Mouse (Mus musculus) left cerebral cortex, postnatal 14 days (tissue): Measurements from ENCODE around the gene Lrrc2. TPM values are rescaled to one million over a fixed set of nuclear protein-coding genes. Genes with fewer than 3 reads are reported as not detected.

ENCODE experiments used
- DNase-seq, 2 experiments: peaks; one replicate each; pipeline ENCODE4 v3.0.0; 2021 to 2022; ENCODE audit warnings: low spot score in 2 of 2, mixed read lengths in 1 of 2
- intact Hi-C: fragments of 180-260 bp; cut with DNase I; formaldehyde crosslinking; loops from one replicate; pipeline ENCODE4 v1.15.1; 2025
- total RNA-seq, 2 experiments: library from RNA; stranded (reverse); gene quantifications; 2 replicates each; pipeline ENCODE4 v1.2.3; 2021

The Lrrc2 gene
- total RNA-seq, 2 experiments from 2014 or later, result 1.9 to 2.0 TPM

DNA sequence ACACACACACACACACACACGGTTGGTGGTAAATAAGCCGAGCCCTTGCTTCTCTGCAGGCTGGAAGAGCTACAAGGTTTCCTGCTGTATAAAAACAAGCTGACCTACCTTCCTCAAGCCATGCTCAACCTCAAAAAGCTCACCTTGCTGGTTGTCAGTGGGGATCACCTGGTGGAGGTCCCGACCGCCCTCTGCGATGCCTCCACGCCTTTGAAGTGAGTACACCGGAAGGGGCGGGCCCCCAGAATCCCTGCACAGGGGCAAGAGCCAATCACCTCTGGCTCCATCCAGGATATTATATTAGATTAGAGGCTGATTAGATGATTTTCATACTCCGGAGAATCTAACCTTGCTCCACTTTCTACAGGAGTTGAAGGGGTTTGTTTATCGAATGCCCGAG, 28.1 kb downstream of the Lrrc2 start:
- intact Hi-C loops, result no loop called here
- no peak for DNase-seq

DNA sequence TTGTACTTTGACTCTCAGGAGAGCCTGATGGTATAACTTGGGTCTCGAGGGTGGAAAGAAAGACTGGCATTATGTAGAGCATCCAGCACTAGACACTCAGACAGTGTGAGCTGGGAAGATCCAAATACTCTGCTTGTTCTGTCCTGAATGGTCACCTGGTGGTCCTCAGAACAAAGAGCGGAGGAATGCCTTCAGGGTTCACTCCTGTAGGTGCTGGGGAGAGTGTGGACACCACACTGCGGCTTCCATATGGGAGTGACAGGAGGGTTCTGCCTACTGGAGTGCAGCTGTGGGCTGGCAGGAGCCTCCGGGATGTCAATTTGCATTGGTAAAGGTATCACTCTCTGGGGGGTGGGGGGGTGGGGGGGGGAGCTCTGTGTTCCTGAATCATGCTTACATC, 31.0 kb downstream of the Lrrc2 start:
- intact Hi-C loops, result no loop called here
- DNase-seq, result no peak

DNA sequence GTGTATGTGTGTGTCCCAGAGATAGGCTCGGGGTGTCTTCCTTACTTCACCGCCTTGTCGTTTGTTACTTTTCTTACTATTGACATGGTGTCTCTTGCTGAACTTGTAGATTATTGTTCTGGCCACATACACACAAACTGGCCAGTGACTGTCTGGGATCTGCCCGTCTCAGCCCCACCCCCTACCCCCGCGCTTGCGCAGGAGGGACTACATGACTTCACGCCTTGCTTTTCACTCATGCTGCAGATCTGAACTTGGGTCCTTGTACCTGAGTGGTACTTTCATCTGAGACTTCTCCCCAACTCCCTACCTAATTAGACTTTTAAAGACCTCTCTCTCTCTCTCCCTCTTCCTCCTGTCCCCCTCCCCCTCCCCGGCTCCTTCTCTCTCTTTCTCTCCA, 32.8 kb downstream of the Lrrc2 start:
- intact Hi-C loops, result no loop called here
- no peak for DNase-seq

DNA sequence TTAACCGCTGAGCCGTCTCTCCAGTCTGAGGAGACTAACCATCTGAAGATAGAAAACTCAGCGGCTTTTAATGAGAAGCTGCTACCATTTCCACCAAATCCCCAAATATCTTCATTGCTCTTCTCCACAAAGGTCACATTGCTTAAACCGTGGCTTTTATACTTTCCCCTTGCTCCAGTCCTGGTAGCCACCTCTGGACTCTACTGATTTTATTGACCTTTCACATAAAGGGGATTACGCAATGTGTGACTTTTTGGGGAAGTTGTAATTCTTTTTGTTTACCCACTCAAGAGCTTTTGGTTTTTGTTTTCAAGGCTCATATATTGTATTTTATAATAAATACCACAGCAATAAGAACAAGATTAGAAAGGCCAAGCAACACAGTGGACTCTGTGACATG, 34.2 kb downstream of the Lrrc2 start:
- DNase-seq, result no peak
- intact Hi-C loops, result no loop called here

DNA sequence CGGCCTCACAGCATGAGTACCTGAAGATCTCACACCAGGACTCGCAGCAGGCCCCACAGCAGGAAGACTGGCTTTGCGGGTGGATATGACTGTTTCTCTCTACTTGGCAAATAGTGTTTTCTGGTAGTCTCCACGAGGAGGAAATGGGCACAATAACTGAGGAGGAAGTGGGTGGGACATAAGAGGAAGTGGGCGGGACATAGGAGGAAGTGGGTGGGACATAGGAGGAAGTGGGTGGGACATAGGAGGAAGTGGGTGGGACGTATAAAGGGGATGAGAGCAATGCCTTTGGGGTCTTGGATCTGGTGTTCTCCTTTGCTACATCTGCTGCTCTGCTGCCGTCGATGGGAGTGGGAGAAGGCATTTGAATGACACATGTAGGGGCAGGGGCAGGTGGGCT, 34.6 kb downstream of the Lrrc2 start:
- intact Hi-C loops, result no loop called here
- DNase-seq, result no peak

DNA sequence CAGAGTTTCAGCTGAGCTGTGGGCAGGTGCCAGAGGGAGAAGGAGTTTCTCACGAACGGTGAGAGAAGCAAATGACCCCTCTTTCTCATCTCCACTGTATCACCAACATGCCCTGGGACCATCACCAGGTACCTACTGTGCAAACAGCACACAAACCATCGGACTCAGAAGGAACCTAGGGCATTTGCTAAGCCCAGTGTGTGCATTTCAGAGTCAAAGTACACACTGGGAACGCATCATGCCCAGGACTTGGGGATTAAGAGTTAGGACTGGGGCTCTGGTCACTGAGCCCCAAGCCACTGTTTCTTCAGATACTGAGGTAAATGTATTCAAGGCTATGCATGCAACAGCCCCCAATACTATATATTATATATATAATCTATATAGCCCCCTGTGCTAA, 36.0 kb downstream of the Lrrc2 start:
- intact Hi-C loops, result no loop called here
- no peak for DNase-seq

DNA sequence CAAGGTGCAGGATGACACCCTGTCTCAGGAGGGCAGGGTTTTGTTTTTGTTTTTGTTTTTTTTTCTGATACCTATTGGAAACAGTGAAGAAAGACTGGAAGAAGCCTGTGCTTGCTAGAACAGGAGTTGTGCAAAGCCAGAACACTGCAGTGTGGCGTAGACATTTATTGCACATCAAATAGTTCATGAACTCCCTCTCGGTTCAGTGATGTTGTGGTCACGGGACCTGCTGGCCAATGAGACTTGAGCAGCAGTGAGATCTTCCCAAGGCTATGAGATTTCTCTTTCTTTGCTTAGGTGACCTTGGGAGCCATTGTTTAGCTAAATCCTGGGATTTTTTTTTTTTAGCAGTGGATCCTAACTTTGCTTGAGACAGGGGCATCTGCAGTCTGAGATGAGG, 36.7 kb downstream of the Lrrc2 start:
- intact Hi-C loops, result no loop called here

DNA sequence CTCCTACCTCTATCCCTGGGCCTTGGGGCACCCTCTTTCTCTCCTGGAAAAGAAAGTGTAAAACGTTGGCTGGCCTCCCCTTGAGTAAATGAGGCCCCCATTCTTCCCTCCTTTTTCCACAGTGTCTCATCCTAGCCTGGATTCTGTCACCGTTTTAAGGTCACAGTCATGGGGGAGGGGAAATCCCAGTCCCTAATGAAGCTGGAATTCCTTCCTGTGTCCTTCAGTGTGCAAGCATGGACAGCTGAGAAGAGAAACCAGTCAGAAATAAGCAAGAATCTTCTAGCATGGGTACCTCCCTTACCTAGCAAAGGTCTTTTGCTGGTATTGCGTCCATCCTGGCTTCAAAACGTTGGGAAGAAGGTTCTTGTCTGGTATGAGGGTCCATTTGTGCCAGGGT, 37.8 kb downstream of the Lrrc2 start:
- DNase-seq, result no peak
- intact Hi-C loops, result no loop called here

More for the DNA sequence above, 36.7 kb downstream of the Lrrc2 start:
- no peak for DNase-seq

DNA sequence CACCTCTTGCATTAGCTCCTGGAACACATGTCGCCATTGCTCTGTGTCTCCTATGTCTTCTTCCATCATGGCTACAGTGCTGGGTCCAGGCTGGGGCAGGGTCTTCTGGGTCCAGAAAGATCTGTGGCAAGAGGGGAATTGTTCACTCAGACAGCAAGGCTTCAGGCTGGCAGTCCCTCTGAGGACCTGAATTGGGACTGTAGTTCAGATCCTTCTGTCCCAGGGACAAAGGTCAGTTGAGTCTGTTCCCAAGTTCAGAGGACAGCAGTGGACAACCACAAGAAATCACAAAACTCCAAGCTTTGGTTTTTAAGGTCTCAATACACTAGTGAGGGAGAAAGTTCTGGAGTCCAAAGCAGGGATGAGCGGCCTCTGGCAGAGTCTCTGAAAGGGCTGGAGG, 38.2 kb downstream of the Lrrc2 start:
- intact Hi-C loops, result no loop called here

DNA sequence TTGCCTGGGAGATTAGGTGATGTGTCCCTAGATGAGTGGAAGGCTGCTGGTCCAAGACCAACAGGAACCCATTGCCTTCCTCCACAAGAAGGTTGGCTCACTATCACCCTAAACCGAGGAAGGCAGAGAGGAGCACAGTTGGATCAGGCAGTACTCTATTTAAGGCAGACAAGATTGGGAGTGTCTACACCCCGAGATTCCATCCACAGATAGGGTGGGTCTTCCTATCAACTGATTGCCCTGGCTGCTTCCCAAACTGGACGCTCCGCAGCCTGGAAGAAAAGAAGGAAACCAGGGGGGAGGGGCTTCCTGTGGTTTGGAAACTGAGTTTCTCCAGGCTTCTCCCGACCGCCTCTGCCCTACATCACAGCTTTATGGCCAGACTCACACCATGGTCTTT, 38.9 kb downstream of the Lrrc2 start, which contains the start of gene Rtp3:
TSS of gene Rtp3 (minus strand) at position 380 of the 400 bp plus-strand sequence.
- intact Hi-C loops, result no loop called here
- no peak for DNase-seq

More for the DNA sequence above, 38.2 kb downstream of the Lrrc2 start:
- DNase-seq, result no peak

DNA sequence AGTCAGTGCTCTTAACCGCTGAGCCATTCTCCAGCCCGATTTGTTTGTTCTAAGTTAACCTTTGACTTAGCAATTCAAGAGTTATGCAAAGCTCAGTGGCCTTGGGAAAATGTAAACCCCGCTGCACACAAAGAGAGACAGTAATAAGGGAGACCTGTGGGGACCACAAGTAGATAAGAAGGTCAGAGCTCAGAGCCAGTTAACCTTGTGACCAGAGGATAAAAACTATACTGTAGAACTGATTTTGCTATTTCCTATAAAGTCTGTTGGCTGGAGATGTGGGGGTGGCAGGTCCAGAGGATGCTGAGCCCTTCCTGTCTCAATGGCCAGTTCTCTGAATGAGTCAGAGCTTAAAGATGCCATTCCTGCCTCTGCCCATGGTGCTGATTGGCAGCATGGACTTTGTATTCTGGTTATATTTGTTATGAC, 42.0 kb downstream of the Lrrc2 start:
- intact Hi-C loops, result no loop called here

DNA sequence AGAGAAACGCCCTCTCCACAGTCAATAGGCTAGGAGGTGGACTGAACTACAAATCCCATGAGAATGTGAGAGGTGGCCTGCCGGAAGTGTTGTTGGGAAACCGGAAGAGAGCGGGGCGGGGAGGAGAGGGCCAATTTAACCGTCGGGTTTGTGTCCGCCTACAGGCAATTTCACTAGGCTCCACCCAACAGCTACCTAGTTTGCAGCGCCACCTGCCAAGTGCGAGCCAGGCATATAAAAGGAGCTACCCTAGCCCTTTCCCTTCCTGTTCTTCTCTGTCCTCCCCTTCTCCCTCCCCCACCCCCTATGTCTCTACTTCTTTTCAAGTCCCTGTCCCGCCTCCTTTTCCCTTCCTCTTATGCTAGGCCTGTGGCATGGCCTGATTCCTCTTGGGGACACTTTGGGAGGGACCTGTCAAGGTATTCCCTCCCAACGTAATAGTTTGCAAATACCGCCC, 43.4 kb downstream of the Lrrc2 start:
- intact Hi-C loops, result no loop called here

More for the DNA sequence above, 42.0 kb downstream of the Lrrc2 start:
- no peak for DNase-seq

DNA sequence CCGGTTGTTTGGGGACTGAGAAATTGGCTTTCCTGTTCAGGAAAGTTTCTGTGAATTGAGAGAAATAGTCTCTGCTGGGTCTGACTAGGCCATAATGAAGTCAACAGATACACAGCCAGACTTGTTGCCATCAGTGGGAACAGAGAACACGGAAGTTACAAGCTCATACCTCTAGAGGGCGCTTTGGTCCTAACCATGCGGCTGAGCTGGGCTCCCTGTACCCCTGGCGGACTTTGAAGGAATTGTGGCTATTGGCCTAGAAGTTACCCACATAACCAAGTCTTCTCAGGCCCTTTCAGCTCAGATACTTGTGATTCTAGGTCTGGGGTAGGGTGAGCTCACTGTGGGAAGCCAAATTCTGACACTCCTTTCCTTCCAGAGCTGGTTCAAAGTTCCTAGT, 45.9 kb downstream of the Lrrc2 start:
- DNase-seq, result peak; percentile 82 to 85
- intact Hi-C loops, result loop anchor here (1.0 kb wide), 1 partner anchor 75 kb away; no protein-coding TSS in a partner anchor

More for the DNA sequence above, 43.4 kb downstream of the Lrrc2 start:
- DNase-seq, result peak; percentile 69 to 77

DNA sequence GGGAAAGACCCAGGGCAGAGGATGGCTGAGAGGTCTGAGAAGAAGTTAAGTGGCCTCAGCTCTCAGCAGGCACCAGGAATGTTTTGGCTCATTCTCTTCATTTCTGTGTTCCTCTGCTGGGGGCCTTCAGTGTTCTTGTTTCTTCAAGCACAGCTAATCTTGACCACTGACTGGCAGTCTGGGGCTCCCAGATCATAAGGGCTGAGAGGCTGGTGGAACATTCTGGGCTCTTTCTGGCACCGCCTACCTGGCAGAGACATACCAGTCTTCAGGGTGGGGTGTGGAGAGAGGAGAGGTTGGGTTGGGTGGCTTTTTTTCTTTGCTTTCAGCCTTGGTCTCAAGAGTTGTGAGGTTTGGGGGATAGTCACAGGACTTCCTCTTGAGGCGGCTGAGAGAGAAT, 47.7 kb downstream of the Lrrc2 start:
- DNase-seq, result no peak
- intact Hi-C loops, result no loop called here

DNA sequence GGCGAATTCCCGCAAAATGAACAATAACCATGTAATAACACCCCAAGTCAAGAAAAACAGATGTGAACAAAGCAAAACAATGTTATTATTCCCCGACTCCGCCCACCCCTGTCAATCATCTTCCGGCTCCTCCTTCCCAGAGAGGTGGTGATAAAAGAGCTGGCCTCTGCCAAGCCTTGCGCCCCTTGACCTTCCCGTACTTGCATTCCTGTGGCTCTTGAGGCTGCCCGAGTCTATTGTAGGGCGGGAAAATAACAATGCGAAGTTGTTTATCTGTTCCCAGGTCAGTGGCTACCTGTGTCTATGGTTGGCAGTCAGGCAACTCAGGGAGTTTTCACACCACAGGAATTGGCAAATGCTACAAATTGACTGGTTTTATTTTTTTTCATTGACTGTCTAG, 48.5 kb downstream of the Lrrc2 start:
- no peak for DNase-seq
- intact Hi-C loops, result loop anchor here (10.0 kb wide), 1 partner anchor 245 kb away; no protein-coding TSS in a partner anchor

DNA sequence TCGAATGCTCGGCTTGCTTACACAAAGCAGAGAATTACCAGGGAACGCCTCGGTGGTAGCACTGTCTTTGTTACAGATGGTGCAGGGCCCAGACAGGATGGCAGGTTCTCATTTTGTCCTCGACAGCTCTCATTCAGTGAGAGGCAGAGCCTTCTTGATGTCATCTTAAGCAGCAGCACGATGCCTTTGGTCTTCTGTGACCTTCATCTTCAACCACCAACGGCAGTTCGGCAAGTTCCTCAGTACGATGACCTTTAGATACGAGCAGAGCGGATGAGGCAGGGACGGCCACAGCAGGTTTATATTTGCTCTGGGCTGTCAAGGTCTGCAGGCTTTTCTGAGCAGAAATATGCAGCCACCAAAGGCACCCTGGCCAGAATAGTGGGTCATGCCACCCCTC, 50.3 kb downstream of the Lrrc2 start:
- no peak for DNase-seq
- intact Hi-C loops, result loop anchor here (10.0 kb wide), 1 partner anchor 243 kb away; no protein-coding TSS in a partner anchor

DNA sequence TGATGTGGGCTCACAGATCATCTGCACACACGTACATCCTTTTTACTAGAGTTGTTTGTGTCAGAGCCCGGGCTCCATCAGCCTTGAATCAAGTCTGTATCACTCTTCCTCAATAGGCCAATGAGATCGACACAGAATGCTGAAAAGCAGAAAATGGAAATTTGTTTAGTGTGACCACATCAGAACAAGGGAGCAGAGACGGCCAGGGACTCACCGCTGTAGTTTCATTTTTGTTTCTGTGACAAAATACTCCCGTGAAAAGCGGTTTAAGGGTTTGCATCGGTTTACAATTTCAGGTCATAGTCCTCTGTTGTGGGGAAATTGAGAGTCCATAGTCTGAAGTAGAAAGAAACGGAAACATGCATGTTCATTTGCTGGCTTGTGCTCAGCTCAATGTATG, 51.9 kb downstream of the Lrrc2 start:
- intact Hi-C loops, result loop anchor here (10.0 kb wide), 1 partner anchor 242 kb away; no protein-coding TSS in a partner anchor
- DNase-seq, result no peak

DNA sequence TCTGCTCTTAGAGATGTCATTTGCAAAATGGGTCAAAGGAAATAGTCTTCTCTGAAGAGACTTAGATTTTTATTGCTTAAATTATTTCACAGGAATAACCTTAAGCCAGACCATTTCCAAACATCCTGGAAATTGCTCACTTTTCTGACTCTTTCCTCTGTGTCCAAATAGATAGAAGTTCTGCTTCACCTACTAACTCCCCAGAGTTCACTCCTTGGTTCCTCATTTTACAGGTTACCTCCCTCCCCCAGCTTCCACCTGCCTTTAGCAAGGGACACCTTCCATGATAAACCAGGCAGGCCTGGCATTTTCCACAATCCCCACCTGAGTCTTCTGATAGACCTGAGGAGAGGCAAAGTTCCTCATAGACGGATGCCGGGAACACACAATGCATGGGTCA, 55.2 kb downstream of the Lrrc2 start:
- DNase-seq, result no peak
- intact Hi-C loops, result loop anchor here (10.0 kb wide), 1 partner anchor 238 kb away; no protein-coding TSS in a partner anchor

DNA sequence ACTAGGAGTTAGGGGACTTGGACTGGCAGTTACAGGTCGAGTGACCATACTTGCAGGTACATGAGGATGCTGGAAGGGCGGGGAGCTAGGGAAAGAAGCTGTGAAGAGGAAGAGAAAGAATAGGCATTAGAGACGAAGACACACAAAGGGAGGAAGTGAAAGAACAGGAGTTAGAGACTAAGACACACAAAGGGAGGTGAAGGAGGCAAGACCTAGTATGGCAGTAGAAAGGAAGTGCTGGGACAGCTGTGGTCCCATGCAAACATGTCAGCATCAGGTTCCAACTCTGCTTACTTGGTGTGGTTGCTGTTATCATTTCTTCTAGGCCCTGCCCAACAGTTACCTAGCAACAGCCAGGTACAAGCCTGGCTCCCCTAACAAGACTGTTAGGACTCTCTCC, 58.4 kb downstream of the Lrrc2 start:
- no peak for DNase-seq
- intact Hi-C loops, result loop anchor here (10.0 kb wide), 1 partner anchor 235 kb away; no protein-coding TSS in a partner anchor

DNA sequence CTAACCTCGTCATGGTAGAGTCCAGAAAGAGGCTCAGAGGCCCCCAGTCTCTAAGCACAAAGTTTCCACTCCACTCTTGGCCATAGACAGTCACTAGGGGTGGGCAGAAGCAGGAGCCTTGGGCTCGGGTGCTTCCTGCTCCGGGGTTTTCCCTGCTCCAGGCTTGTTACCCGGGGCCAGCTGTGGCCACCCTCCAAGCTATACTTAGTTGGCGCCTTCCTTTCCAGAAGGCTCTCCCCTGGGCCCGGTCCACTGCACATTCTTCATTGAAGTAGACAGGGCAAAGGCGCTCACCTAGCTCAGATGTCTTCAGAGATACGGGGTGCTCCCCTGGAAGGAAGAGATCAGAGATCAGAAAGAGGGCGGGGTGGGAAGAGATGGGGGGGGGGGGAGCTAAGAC, 60.2 kb downstream of the Lrrc2 start:
- DNase-seq, result no peak
- intact Hi-C loops, result no loop called here

DNA sequence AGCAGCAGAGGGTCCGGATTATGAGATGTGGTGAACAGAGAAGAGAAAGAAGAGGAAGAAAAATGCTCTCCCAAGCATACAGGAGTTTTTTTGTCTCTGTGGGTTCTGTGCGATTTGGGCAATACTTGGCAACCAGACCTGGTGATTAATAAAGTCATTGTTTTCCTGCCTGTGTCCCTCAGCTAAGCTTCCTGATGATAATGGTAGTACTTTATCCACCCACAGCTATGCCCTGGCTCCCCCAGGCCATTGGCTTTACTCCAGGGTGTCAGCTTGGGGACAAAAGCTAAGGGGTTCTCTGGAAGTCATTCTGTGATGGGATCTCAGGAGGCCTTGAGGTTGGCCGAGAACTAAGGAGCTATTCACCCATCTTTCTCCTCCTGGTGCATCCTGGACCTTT, 60.7 kb downstream of the Lrrc2 start:
- intact Hi-C loops, result no loop called here
- DNase-seq, result no peak

DNA sequence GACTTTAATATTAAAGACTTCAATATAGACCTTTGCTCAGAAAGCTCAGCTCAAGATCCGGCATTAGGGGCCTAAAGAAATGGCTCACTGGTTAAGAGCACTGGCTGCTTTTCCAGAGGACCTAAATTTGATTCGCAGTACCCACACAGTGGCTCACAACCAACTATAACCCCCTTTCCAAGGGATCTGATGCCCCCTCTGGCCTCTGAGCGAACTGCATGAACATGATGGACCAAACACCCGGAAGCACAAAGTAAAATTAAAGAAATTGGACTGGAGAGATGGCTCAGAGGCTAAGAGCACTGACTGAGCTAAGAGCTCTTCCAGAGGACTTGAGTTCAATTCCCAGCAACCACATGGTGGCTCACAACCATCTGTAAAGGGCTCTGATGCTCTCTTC, 64.3 kb downstream of the Lrrc2 start:
- DNase-seq, result no peak
- intact Hi-C loops, result no loop called here
